Mouse (Mus musculus) liver, embryonic 14 days (tissue): Measurements from ENCODE around the gene Tmem52b. TPM values are rescaled to one million over a fixed set of nuclear protein-coding genes. Genes with fewer than 3 reads are reported as not detected.

Experiments used
- polyA plus RNA-seq: library from polyadenylated mRNA; depleted of rRNA; stranded (reverse); fragments of >200 nt; gene quantifications from 2 replicates; pipeline ENCODE4 v1.2.3, GENCODE M21; 2012; rRNA removed

The Tmem52b gene
- 0.01 and 0.02 TPM in 2 replicates for polyA plus RNA-seq

DNA sequence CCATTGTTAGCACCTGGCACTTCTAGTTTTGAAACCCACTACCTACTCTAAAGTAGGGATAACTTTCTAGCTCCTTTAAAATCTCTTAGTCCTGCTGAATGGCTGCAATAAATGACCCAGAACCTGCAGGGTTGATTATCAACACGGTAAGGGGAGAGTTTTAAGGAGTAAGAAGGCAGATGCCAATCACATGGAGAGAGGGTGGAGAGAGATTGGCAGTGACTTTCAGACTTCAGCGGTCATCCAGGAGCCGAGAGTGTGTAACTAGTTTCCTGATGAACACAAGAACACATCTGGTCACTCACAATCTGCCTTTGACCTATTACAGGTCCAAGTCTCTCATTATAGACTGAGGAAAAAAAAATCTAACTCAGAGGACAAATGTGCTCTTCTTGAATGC, at the start of gene Tmem52b:
TSS of gene Tmem52b (plus strand) at position 189 of the 400 bp plus-strand sequence.

GRCm38 (mm10) chr6:129507024-129507423, 5.3 kb upstream of the Tmem52b start, which contains the start of gene Olr1:
Olr1 (minus strand) TSS chr6:129507165.

GRCm38 (mm10) chr6:129532942-129533860, 20.8 kb downstream of the Tmem52b start, which contains the start of gene Gabarapl1:
Gabarapl1 (plus strand) TSS chr6:129533160.

Other genes with a start within 250 kb of the Tmem52b start
- 0.94 and 0.99 TPM in 2 replicates for gene Cd69, start 237.1 kb upstream of the Tmem52b start, polyA plus RNA-seq
- gene 4922502D21Rik, start 180.8 kb upstream of the Tmem52b start, polyA plus RNA-seq: 0.03 TPM in 1 of 2 replicates, not detected in the other
- gene Clec12a, start 169.9 kb upstream of the Tmem52b start, polyA plus RNA-seq: 5.2 and 7.4 TPM in 2 replicates
- gene Clec12b, start 126.7 kb upstream of the Tmem52b start, polyA plus RNA-seq: 0.02 TPM in 2 replicates
- gene Clec1b, start 115.3 kb upstream of the Tmem52b start, polyA plus RNA-seq: 13.3 and 14.4 TPM in 2 replicates
- gene Clec9a, start 103.7 kb upstream of the Tmem52b start, polyA plus RNA-seq: 0.81 and 1.0 TPM in 2 replicates
- 0.10 and 0.14 TPM in 2 replicates for gene Clec1a, start 60.6 kb upstream of the Tmem52b start, polyA plus RNA-seq
- gene Olr1, start 5.4 kb upstream of the Tmem52b start, polyA plus RNA-seq: 0.89 and 1.2 TPM in 2 replicates
- 20.2 and 21.9 TPM in 2 replicates for gene Gabarapl1, start 20.6 kb downstream of the Tmem52b start, polyA plus RNA-seq
- 0.03 TPM in 1 of 2 replicates, not detected in the other for gene Klre1, start 65.3 kb downstream of the Tmem52b start, polyA plus RNA-seq
- 0.18 and 0.19 TPM in 2 replicates for gene Klrd1, start 79.2 kb downstream of the Tmem52b start, polyA plus RNA-seq
- 0.21 and 0.32 TPM in 2 replicates for gene Klrk1, start 111.3 kb downstream of the Tmem52b start, polyA plus RNA-seq
- gene Klrc3, start 130.8 kb downstream of the Tmem52b start, polyA plus RNA-seq: not detected in 2 replicates
- 0.01 TPM in 1 of 2 replicates, not detected in the other for gene Klrc2, start 148.1 kb downstream of the Tmem52b start, polyA plus RNA-seq
- 0.05 and 0.06 TPM in 2 replicates for gene Klrc1, start 166.4 kb downstream of the Tmem52b start, polyA plus RNA-seq
- 0.03 TPM in 1 of 2 replicates, not detected in the other for gene Klri1, start 204.6 kb downstream of the Tmem52b start, polyA plus RNA-seq
- gene Klri2, start 227.9 kb downstream of the Tmem52b start, polyA plus RNA-seq: 0.01 TPM in 2 replicates